ENCODE assay signal across 8 mouse cellular contexts in genomic region chr14:51740347-51741170, GRCm38 (mm10). TPM values are rescaled to one million over a fixed set of nuclear protein-coding genes. Genes with fewer than 3 reads are reported as not detected.
DNase-seq lines count a peak whose midpoint lies in the region; ATAC-seq lines count a peak whose summit lies in the region.

No protein-coding gene starts in this region.

- peaks cover 49% of the 10 kb centered on the region for H3K27me3 ChIP-seq in kidney, embryonic 15.5 days
- peaks cover 37% of the 10 kb centered on the region for H3K27me3 ChIP-seq in hindbrain, embryonic 16.5 days (replicated peaks; ENCODE audit: control insufficient read depth, insufficient read depth, low read length)
- peaks cover 37% of the 10 kb centered on the region for H3K27me3 ChIP-seq in neural tube, embryonic 11.5 days (ENCODE audit: control insufficient read depth, insufficient read depth, low read length)

- peak; percentile 69 for ATAC-seq in kidney, embryonic 15.5 days (replicated peaks; ENCODE audit: low FRiP score)
- peak; percentile 42 for ATAC-seq in hindbrain, embryonic 16.5 days
- 0 out of 2 replicates have a peak, but pooled peaks have one; percentile 20 for ATAC-seq in neural tube, embryonic 11.5 days (ENCODE audit: insufficient read depth, low FRiP score, low TSS enrichment)

- H3K4me1 ChIP-seq in kidney, embryonic 15.5 days = peaks cover 25% of the 10 kb centered on the region
- H3K4me1 ChIP-seq in hindbrain, embryonic 16.5 days (ENCODE audit: control insufficient read depth, insufficient read depth, low read depth, low read length) = peaks cover 19% of the 10 kb centered on the region
- peaks cover 4% of the 10 kb centered on the region; the same call in 1 of the 2 replicates for H3K4me1 ChIP-seq in neural tube, embryonic 11.5 days (ENCODE audit: control insufficient read depth, insufficient read depth, low read length)

- no peaks in the 10 kb centered on the region for H3K9me3 ChIP-seq in kidney, embryonic 15.5 days (replicated peaks)
- H3K9me3 ChIP-seq in hindbrain, embryonic 16.5 days (ENCODE audit: control insufficient read depth, low read length) = no peaks in the 10 kb centered on the region
- H3K9me3 ChIP-seq in neural tube, embryonic 11.5 days (ENCODE audit: control insufficient read depth, low read length) = no peaks in the 10 kb centered on the region

- H3K27ac ChIP-seq in kidney, embryonic 15.5 days = no peak overlapping the region
- H3K27ac ChIP-seq in hindbrain, embryonic 16.5 days (ENCODE audit: low read depth, low read length) = no peak overlapping the region
- H3K27ac ChIP-seq in neural tube, embryonic 11.5 days (ENCODE audit: low read depth, low read length) = no peak overlapping the region

- under 1% methylated on average over 42 of the region's 42 CpGs for WGBS in kidney, embryonic 15.5 days
- 1% methylated on average over 42 of the region's 42 CpGs for WGBS in hindbrain, embryonic 16.5 days
- under 1% methylated on average over 42 of the region's 42 CpGs for WGBS in neural tube, embryonic 11.5 days

- peak overlapping the region; percentile 48 for H3K4me3 ChIP-seq in kidney, embryonic 15.5 days (replicated peaks)
- H3K4me3 ChIP-seq in hindbrain, embryonic 16.5 days (ENCODE audit: low read length) = peak overlapping the region; percentile 44
- peak overlapping the region; percentile 31 for H3K4me3 ChIP-seq in neural tube, embryonic 11.5 days (ENCODE audit: low read depth, low read length)

- H3K36me3 ChIP-seq in kidney, embryonic 15.5 days = no peaks in the 10 kb centered on the region
- no peaks in the 10 kb centered on the region for H3K36me3 ChIP-seq in hindbrain, embryonic 16.5 days (ENCODE audit: control insufficient read depth, insufficient read depth, low read length)
- H3K36me3 ChIP-seq in neural tube, embryonic 11.5 days (ENCODE audit: control insufficient read depth, insufficient read depth, low read length) = no peaks in the 10 kb centered on the region

- H3K9ac ChIP-seq in kidney, embryonic 15.5 days = 0 out of 2 replicates have a peak overlapping the region, but pooled peaks have one; percentile 15
- H3K9ac ChIP-seq in hindbrain, embryonic 16.5 days (ENCODE audit: low read depth, low read length) = no peak overlapping the region
- H3K9ac ChIP-seq in neural tube, embryonic 11.5 days (ENCODE audit: low read length) = no peak overlapping the region

- peak overlapping the region; percentile 88 for H3K4me2 ChIP-seq in kidney, embryonic 15.5 days
- H3K4me2 ChIP-seq in hindbrain, embryonic 16.5 days (ENCODE audit: low read length) = peak overlapping the region; percentile 62
- H3K4me2 ChIP-seq in neural tube, embryonic 11.5 days (ENCODE audit: low read depth) = peak overlapping the region; percentile 57

- no peak for DNase-seq in kidney, adult 11 months
- peak; percentile 57 for DNase-seq in embryo, embryonic 11 days
- DNase-seq in neural tube, embryonic 11.5 days (ENCODE audit: low spot score) = peak; percentile 37
- DNase-seq in urinary bladder, postnatal 25 days (ENCODE audit: low spot score) = no peak
- no peak for DNase-seq in spleen, postnatal 10 days (ENCODE audit: low spot score in 2 of 2)
- no peak for DNase-seq in left cerebral cortex, adult 18-20 months (ENCODE audit: low spot score in 2 of 2)

RNA-seq across cellular contexts. Expression of gene Gm5800, which starts 23.6 kb away (rescaled TPM):
- not detected in 2 replicates for polyA plus RNA-seq in kidney, embryonic 15.5 days (2015; fragmentation: Nextera tagmentation; extraction: Ambion mirVana)
- not detected in 2 replicates for polyA plus RNA-seq in hindbrain, embryonic 16.5 days (2015; fragmentation: Nextera tagmentation; extraction: Ambion mirVana)
- not detected in 2 replicates for polyA plus RNA-seq in neural tube, embryonic 11.5 days (2014; fragmentation: Nextera tagmentation; extraction: Ambion mirVana)
- total RNA-seq in left cerebral cortex, adult 18-20 months (2021) = not detected

RNA-seq across cellular contexts. Expression of gene Ang4, which starts 32.8 kb away (rescaled TPM):
- polyA plus RNA-seq in kidney, embryonic 15.5 days (2015; fragmentation: Nextera tagmentation; extraction: Ambion mirVana) = not detected in 2 replicates
- polyA plus RNA-seq in hindbrain, embryonic 16.5 days (2015; fragmentation: Nextera tagmentation; extraction: Ambion mirVana) = not detected in 2 replicates
- polyA plus RNA-seq in neural tube, embryonic 11.5 days (2014; fragmentation: Nextera tagmentation; extraction: Ambion mirVana) = not detected in 2 replicates
- total RNA-seq in left cerebral cortex, adult 18-20 months (2021) = not detected

RNA-seq across cellular contexts. Expression of gene Gm17079, which starts 45.3 kb away (rescaled TPM):
- not detected in 2 replicates for polyA plus RNA-seq in kidney, embryonic 15.5 days (2015; fragmentation: Nextera tagmentation; extraction: Ambion mirVana)
- polyA plus RNA-seq in hindbrain, embryonic 16.5 days (2015; fragmentation: Nextera tagmentation; extraction: Ambion mirVana) = not detected in 2 replicates
- polyA plus RNA-seq in neural tube, embryonic 11.5 days (2014; fragmentation: Nextera tagmentation; extraction: Ambion mirVana) = not detected in 2 replicates
- total RNA-seq in left cerebral cortex, adult 18-20 months (2021) = not detected

RNA-seq across cellular contexts. Expression of gene AY358078, which starts 59.3 kb away (rescaled TPM):
- polyA plus RNA-seq in kidney, embryonic 15.5 days (2015; fragmentation: Nextera tagmentation; extraction: Ambion mirVana) = not detected in 2 replicates
- not detected in 2 replicates for polyA plus RNA-seq in hindbrain, embryonic 16.5 days (2015; fragmentation: Nextera tagmentation; extraction: Ambion mirVana)
- not detected in 2 replicates for polyA plus RNA-seq in neural tube, embryonic 11.5 days (2014; fragmentation: Nextera tagmentation; extraction: Ambion mirVana)
- not detected for total RNA-seq in left cerebral cortex, adult 18-20 months (2021)

Comparison
In these comparisons a context has a peak if more than half of its experiments do, and no peak if none do; other contexts are left out.
1. DNase-seq: peak in embryo, embryonic 11 days (single experiment) and neural tube, embryonic 11.5 days (single experiment); none in kidney, adult 11 months (single experiment), urinary bladder, postnatal 25 days (single experiment), spleen, postnatal 10 days (0 of 2) and left cerebral cortex, adult 18-20 months (0 of 2).
2. Peak in every context shown above with its lines, with median percentiles within 50 percentile points of each other: ATAC-seq, H3K4me2 ChIP-seq and H3K4me3 ChIP-seq.